Mouse (Mus musculus) heart, postnatal 0 days (tissue): ENCODE measurements at regions not wholly inside any gene's neighbourhood (a gene's known extent, or its start where the extent isn't known, plus 50 kb on each side); places are given as distances from the start of the nearest gene placed in this dataset.

ENCODE experiments used
- ATAC-seq: fragments of 200-750 bp; cut with Nextera tagmentation; 2 replicates; pipeline ENCODE4 v1.8.0; 2017; ENCODE audit warnings: low read depth, moderate number of reproducible peaks, moderate library complexity; ENCODE audit not compliant: insufficient read depth
- DNase-seq: peaks from one replicate; pipeline ENCODE4 v3.0.0-alpha.2; 2016; ENCODE audit warnings: low spot score
- H3K27ac ChIP-seq: fragments of 300-500 bp; sonication (generic); 2 replicates; pipeline ENCODE4 v1.5.1; 2014; ENCODE audit warnings: low read depth, mild to moderate bottlenecking
- H3K27me3 ChIP-seq: fragments of 300-500 bp; sonication (generic); 2 replicates; pipeline ENCODE4 v1.6.1; 2014; ENCODE audit warnings: low read length, mixed read lengths; ENCODE audit not compliant: control insufficient read depth, insufficient read depth
- H3K36me3 ChIP-seq: fragments of 300-500 bp; sonication (generic); replicated peaks from 2 replicates; pipeline ENCODE4 v1.6.1; 2014; ENCODE audit warnings: low read length, mixed read lengths; ENCODE audit not compliant: control insufficient read depth, insufficient read depth
- H3K4me1 ChIP-seq: fragments of 300-500 bp; sonication (generic); 2 replicates; pipeline ENCODE4 v1.6.1; 2014; ENCODE audit warnings: antibody characterized with exemption; ENCODE audit not compliant: control insufficient read depth, insufficient read depth
- H3K4me2 ChIP-seq: fragments of 300-500 bp; sonication (generic); 2 replicates; pipeline ENCODE4 v1.6.1; 2014; ENCODE audit warnings: low read depth, mild to moderate bottlenecking, low read length, moderate library complexity
- H3K4me3 ChIP-seq: fragments of 300-500 bp; sonication (generic); 2 replicates; pipeline ENCODE4 v1.5.1; 2014; ENCODE audit warnings: low read depth, low read length
- H3K9ac ChIP-seq: fragments of 300-500 bp; sonication (generic); replicated peaks from 2 replicates; pipeline ENCODE4 v1.6.1; 2014; ENCODE audit warnings: low read depth, low read length, mixed read lengths
- H3K9me3 ChIP-seq: fragments of 300-500 bp; sonication (generic); replicated peaks from 2 replicates; pipeline ENCODE4 v1.6.1; 2016; ENCODE audit warnings: low read length; ENCODE audit not compliant: control insufficient read depth
- CTCF ChIP-seq: IDR thresholded peaks from 2 replicates; pipeline ENCODE4 v1.5.1; 2016; ENCODE audit warnings: antibody characterized with exemption, control low read depth, low read depth
- EP300 ChIP-seq: IDR thresholded peaks from 2 replicates; pipeline ENCODE4 v1.6.1; 2016; ENCODE audit warnings: antibody characterized with exemption, low read depth
- WGBS: fragments of 180-500 bp; shearing (Covaris S2); extraction: QIAGEN DNeasy Blood & Tissue Kit; methylation state at CpG from one replicate; pipeline ENCODE4 v1.1.7; 2014; 5-methylcytosine and 5-hydroxymethylcytosine counted together

DNA sequence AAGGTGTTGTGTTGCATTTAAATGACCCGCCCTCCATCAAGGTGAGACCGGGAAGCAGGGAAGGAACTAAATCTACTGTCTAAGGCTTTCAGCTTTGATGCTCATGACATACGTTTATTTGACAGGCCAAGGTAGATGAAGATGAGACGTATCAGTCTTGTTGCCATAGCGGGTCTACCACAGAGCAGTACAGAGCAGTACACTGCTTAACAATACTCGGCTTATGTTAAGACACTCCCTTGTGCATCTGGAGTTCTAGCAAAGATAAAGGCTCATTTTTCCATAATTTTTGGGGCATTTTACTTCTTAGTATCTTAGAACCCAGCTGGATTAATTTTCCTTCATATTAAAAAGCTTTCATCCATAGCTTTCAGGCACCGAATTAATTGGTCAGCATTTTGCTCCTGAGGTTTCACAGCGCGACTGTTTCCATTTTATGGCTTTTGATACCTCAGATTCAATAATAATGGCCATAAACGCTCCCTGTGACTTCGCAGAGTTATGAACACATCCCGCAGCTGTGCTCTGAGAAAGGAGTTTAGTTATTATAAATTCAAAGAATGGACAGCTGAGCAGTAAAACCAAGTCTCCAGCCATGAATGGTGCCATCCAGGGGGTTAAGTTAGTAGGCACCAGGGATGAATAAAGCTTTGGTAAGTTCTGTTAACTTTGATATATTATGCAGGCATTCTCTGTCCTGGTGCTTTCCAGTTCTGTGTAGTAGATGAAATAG is 85.0 kb upstream of the Pld5 start:
- no peaks in the 10 kb centered on the region for H3K27me3 ChIP-seq

DNA sequence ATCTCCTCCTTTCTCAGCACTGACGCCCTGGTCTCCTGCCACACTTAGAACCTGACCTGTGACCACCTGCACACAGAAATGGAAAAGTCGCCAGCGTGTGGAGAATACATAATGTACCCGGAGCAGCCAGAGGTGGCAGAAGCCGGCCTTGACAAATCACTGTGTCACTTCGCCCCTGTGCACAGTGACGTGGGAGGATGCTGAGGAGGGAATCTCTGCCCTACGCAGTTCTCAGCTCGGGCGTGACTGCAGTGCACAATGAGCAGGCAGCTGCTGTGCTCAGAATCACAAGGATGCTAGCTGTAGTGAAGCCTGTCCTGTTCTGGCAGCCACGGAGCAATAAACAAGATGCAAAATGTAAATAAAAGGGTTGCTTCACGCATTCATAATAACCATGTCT is 80.2 kb upstream of the Pld5 start:
- Histone ChIP-seq H3K36me3 (no peaks in the 10 kb centered on the region), H3K4me1 (no peaks in the 10 kb centered on the region), H3K9ac (no peak overlapping the region), H3K9me3 (no peaks in the 10 kb centered on the region), H3K27ac (no peak overlapping the region), H3K27me3 (no peaks in the 10 kb centered on the region), H3K4me2 (no peak overlapping the region), H3K4me3 (no peak overlapping the region)
- no peak for TF ChIP-seq EP300
- TF ChIP-seq CTCF = no peak
- DNase-seq (no peak), ATAC-seq (no peak)
- 61% methylated on average over 12 of the region's 12 CpGs for WGBS

More for the DNA sequence above, 85.0 kb upstream of the Pld5 start:
- no peak for ATAC-seq
- Histone ChIP-seq H3K4me1 (no peaks in the 10 kb centered on the region), H3K4me3 (no peak overlapping the region), H3K9ac (no peak overlapping the region), H3K4me2 (no peak overlapping the region), H3K36me3 (no peaks in the 10 kb centered on the region), H3K27ac (no peak overlapping the region), H3K9me3 (no peaks in the 10 kb centered on the region)
- WGBS = 88% methylated on average over 12 of the region's 12 CpGs
- no peak for DNase-seq
- no peak for TF ChIP-seq CTCF
- TF ChIP-seq EP300 = no peak

DNA sequence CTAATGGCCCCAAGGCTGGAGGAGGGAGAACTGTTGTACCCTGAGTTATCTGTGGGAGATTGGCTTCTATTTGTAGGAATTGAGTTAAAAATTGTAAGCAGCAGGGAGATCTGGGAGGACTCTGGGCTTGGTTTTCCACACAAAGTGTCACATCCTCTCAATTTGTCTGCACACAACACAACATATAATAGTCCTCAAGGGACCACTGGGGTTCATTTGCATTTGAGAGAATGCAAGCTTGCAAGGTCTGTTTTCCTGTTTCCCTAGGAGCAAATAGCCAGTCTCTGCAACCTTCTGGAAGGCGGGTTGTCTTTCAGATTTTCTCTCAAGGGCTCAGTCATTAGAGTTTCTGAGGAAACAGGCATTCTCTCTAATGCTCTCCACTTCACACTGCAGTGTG is 79.8 kb upstream of the Pld5 start:
- Histone ChIP-seq H3K4me2 (no peak overlapping the region), H3K9ac (no peak overlapping the region), H3K27ac (no peak overlapping the region), H3K4me1 (no peaks in the 10 kb centered on the region), H3K4me3 (no peak overlapping the region), H3K27me3 (no peaks in the 10 kb centered on the region), H3K36me3 (no peaks in the 10 kb centered on the region), H3K9me3 (no peaks in the 10 kb centered on the region)
- TF ChIP-seq EP300 = no peak
- no peak for TF ChIP-seq CTCF
- no peak for DNase-seq
- WGBS = 60% methylated on average over 1 of the region's 1 CpGs
- no peak for ATAC-seq

DNA sequence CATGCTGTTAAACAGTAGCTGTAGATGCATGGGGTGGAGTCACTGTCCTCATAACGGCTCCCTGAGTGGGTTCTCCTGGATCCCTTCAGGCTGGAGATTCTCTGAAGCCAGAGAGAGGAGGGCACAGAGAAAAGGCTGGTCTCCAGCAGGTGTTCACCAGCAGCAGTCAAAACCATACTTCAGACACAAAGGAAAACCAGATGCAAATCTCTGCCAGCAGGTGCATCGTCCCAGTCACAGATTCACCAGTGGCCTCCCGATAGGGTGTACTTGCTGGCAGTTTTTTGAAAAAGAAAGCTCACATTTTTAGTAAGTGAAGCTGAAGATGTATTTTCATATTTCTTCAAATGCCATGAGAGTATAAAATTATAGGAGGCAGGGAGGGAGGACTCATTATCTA is 77.6 kb upstream of the Pld5 start:
- no peak for ATAC-seq
- no peak for DNase-seq
- 58% methylated on average over 3 of the region's 3 CpGs for WGBS
- H3K9ac ChIP-seq = no peak overlapping the region
- H3K27me3 ChIP-seq = no peaks in the 10 kb centered on the region
- H3K4me3 ChIP-seq = no peak overlapping the region
- no peak overlapping the region for H3K27ac ChIP-seq
- no peak for TF ChIP-seq EP300
- H3K4me1 ChIP-seq = no peaks in the 10 kb centered on the region
- no peaks in the 10 kb centered on the region for H3K36me3 ChIP-seq
- H3K9me3 ChIP-seq = no peaks in the 10 kb centered on the region
- H3K4me2 ChIP-seq = no peak overlapping the region

DNA sequence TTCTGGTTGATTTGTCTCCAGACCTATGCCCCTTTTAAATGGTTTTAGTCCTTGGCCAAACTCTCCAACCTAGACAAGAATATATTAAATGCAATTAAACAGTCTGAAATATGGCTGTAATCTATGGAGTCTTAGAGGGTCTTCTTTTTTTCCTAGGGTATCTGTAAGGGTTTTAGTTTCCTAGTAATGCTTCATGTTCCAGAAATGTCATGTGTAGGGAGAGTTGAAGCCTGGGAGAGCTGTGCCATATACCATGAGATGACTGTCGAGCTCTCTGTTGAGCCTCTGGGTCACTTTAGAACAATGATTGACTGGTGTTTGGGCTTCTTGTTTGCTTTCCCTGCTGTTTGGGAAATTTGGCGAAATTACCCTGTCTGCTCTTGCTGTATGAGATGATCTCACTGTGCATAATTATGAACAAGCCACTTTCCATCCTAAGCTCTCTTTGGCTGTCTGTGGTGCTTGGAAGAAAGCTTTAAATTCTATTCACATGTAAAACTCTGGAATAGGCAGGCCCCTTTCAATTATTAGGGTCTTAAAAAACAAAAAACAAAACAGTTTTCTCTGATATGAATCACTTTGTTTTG is 74.9 kb upstream of the Pld5 start:
- no peak for ATAC-seq
- H3K9me3 ChIP-seq = no peaks in the 10 kb centered on the region
- H3K9ac ChIP-seq = no peak overlapping the region
- no peak overlapping the region for H3K27ac ChIP-seq
- 67% methylated on average over 2 of the region's 2 CpGs for WGBS
- no peaks in the 10 kb centered on the region for H3K27me3 ChIP-seq
- TF ChIP-seq EP300 = no peak
- no peak for TF ChIP-seq CTCF
- no peak overlapping the region for H3K4me3 ChIP-seq
- no peaks in the 10 kb centered on the region for H3K4me1 ChIP-seq
- no peak for DNase-seq
- H3K4me2 ChIP-seq = no peak overlapping the region
- no peaks in the 10 kb centered on the region for H3K36me3 ChIP-seq

DNA sequence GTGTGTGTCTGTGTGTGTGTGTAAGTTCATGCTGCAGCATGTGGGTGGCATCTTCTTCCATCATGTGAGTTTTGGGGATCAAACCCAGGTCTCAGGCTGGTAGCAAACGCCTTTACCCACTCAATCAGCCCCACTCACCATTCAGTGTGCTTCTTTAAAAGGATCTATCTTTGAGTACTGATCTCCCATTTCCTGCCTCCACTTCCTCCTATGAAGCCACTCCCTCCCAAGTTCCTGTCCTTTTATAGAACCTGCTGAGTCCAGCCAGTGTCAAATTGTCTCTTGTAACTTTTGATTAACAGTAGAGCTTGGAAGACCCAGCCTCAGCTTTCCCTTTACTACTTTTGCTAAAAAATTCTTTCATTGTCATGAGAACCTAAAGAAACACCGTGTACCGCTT is 73.0 kb upstream of the Pld5 start:
- Histone ChIP-seq H3K27ac (no peak overlapping the region), H3K9me3 (no peaks in the 10 kb centered on the region), H3K9ac (no peak overlapping the region), H3K27me3 (no peaks in the 10 kb centered on the region), H3K4me3 (no peak overlapping the region), H3K4me1 (no peaks in the 10 kb centered on the region), H3K36me3 (no peaks in the 10 kb centered on the region), H3K4me2 (no peak overlapping the region)
- ATAC-seq = no peak
- TF ChIP-seq CTCF = no peak
- no peak for TF ChIP-seq EP300
- no peak for DNase-seq
- 68% methylated on average over 3 of the region's 3 CpGs for WGBS
